Mouse (Mus musculus) heart, adult 2 months (tissue): Measurements from ENCODE around the gene B430306N03Rik. TPM values are rescaled to one million over a fixed set of nuclear protein-coding genes. Genes with fewer than 3 reads are reported as not detected.
A peak's percentile ranks its signal among the peaks of the same experiment; 100 is the strongest.

Experiments
- DNase-seq, 2 experiments: peaks; one replicate each; pipeline ENCODE4 v3.0.0; 2021
- H3K27ac ChIP-seq: fragments of 200-600 bp; 2 replicates; pipeline ENCODE4 v1.8.1; 2022
- H3K27me3 ChIP-seq: fragments of 200-500 bp; 2 replicates; pipeline ENCODE4 v1.6.1; 2012; ENCODE audit warnings: mild to moderate bottlenecking, low read length, inconsistent platforms, mixed read lengths; ENCODE audit not compliant: control insufficient read depth, insufficient read depth
- H3K36me3 ChIP-seq: fragments of 200-500 bp; 2 replicates; pipeline ENCODE4 v1.6.1; 2012; ENCODE audit warnings: low read length, inconsistent platforms; ENCODE audit not compliant: control insufficient read depth, insufficient read depth
- H3K4me1 ChIP-seq: fragments of 200-500 bp; 2 replicates; pipeline ENCODE4 v1.6.1; 2011; ENCODE audit warnings: low read length; ENCODE audit not compliant: control insufficient read depth, insufficient read depth
- H3K4me3 ChIP-seq: fragments of 200-600 bp; 2 replicates; pipeline ENCODE4 v1.8.1; 2022
- H3K79me2 ChIP-seq: fragments of 200-500 bp; replicated peaks from 2 replicates; pipeline ENCODE4 v1.6.1; 2012; ENCODE audit warnings: mild to moderate bottlenecking, inconsistent platforms, low read length, moderate library complexity, mixed read lengths; ENCODE audit not compliant: control insufficient read depth, insufficient read depth
- H3K9ac ChIP-seq: fragments of 200-500 bp; 2 replicates; pipeline ENCODE4 v1.6.1; 2012; ENCODE audit warnings: low read depth, mild to moderate bottlenecking, control low read depth, inconsistent platforms, low read length, mixed read lengths
- CTCF ChIP-seq: fragments of 200-600 bp; IDR thresholded peaks from 2 replicates; pipeline ENCODE4 v1.8.1; 2022; ENCODE audit warnings: antibody characterized with exemption, mild to moderate bottlenecking, moderate library complexity
- EP300 ChIP-seq: fragments of 200-500 bp; IDR thresholded peaks from 2 replicates; pipeline ENCODE4 v1.6.1; 2011; ENCODE audit warnings: low read depth, low read length, control low read depth; ENCODE audit not compliant: insufficient read depth
- POLR2A ChIP-seq: fragments of 200-500 bp; IDR thresholded peaks from 2 replicates; pipeline ENCODE4 v1.6.1; 2011; ENCODE audit warnings: mild to moderate bottlenecking, low read depth, low read length, control low read depth; ENCODE audit not compliant: insufficient read depth
- WGBS: fragments of 180-500 bp; shearing (Covaris S2); methylation state at CpG from one replicate; pipeline ENCODE4 v1.1.7; 2018; 5-methylcytosine and 5-hydroxymethylcytosine counted together
- intact Hi-C: fragments of 180-260 bp; cut with DNase I; formaldehyde crosslinking; loops from one replicate; pipeline ENCODE4 v1.15.1; 2025
- polyA plus RNA-seq: library from polyadenylated mRNA; depleted of rRNA; stranded (reverse); fragments of >200 nt; gene quantifications from 2 replicates; pipeline ENCODE4 v1.2.3, GENCODE M21; 2012
- total RNA-seq, 2 experiments: library from RNA; stranded (reverse); gene quantifications; 2 replicates each; pipeline ENCODE4 v1.2.3; 2021

The B430306N03Rik gene
- total and polyA plus RNA-seq, 3 experiments = 0.14 to 0.57 (median 0.55) TPM

DNA sequence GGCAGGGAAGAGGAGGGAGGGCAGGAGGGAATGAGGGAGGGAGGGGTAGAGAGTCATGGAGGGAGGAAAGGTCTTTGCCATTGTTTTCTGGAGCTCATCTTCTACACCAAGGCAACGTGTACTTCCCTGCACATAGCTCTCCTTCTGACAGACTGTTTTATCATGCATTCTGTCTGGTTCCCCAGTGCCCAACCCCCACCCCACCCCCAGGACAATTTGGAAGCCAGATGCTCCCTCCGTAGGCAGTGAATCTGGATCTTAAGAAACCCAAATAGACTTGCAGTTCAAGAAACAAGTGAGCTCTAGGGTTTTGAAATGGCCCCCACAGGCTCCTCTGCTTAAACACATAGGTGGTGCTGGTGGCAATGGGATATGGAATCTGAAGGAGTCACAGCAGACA, 42.0 kb downstream of the B430306N03Rik start:
- WGBS = 59% methylated on average over 2 of the region's 2 CpGs
- intact Hi-C loops = no loop called here

GRCm38 (mm10) chr17:48359616-48360015, 43.7 kb downstream of the B430306N03Rik start, which contains the start of gene Treml1:
TSS of gene Treml1 (plus strand) at chr17:48359916.
- Histone ChIP-seq H3K79me2 (no peaks in the 10 kb centered on the region), H3K9ac (no peak within 1 kb of the TSS), H3K36me3 (no peaks in the 10 kb centered on the region), H3K4me1 (no peaks in the 10 kb centered on the region), H3K27ac (no peak within 1 kb of the TSS), H3K27me3 (no peaks in the 10 kb centered on the region), H3K4me3 (no peak within 1 kb of the TSS)
- WGBS = 58% methylated on average over 7 of the region's 7 CpGs
- DNase-seq = no peak
- intact Hi-C loops = no loop called here
- TF ChIP-seq POLR2A = no peak
- TF ChIP-seq CTCF = no peak
- TF ChIP-seq EP300 = no peak

More for the DNA sequence above, 42.0 kb downstream of the B430306N03Rik start:
- no peak for DNase-seq
- H3K9ac ChIP-seq = no peak overlapping the region
- TF ChIP-seq EP300 = no peak
- no peak for TF ChIP-seq POLR2A
- TF ChIP-seq CTCF = no peak
- H3K27me3 ChIP-seq = no peaks in the 10 kb centered on the region
- H3K27ac ChIP-seq = no peak overlapping the region
- no peaks in the 10 kb centered on the region for H3K79me2 ChIP-seq
- H3K4me1 ChIP-seq = no peaks in the 10 kb centered on the region
- no peak overlapping the region for H3K4me3 ChIP-seq
- H3K36me3 ChIP-seq = no peaks in the 10 kb centered on the region

- H3K79me2 ChIP-seq = no peaks in the 10 kb centered on the region
- 30% methylated on average over 4 of the region's 4 CpGs for whole genome bisulfite sequencing
Observed at GRCm38 (mm10) chr17:48360462-48360861, 44.5 kb downstream of the B430306N03Rik start.

DNA sequence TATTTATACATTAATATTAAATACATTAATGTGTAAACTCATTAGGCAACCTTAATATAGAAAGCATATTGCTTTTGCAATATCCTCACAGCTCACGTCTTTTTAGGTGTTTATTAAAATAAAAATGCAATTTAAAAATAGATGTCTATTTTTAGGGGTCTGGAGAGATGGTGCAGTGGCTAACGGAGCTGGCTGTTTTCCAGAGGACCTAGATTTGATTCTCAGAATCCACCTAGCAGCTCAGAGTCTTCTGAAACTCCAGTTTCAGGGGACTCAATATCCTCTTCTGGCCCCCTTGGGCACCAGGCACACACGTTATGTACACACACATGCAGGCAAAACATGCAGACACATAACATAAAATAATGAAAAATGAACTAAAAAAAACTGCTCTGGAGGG, 46.4 kb downstream of the B430306N03Rik start:
- no peak overlapping the region for H3K9ac ChIP-seq
- H3K27me3 ChIP-seq = no peaks in the 10 kb centered on the region
- peak overlapping the region; percentile 21 for H3K27ac ChIP-seq
- 23% methylated on average over 3 of the region's 3 CpGs for WGBS
- H3K4me1 ChIP-seq = no peaks in the 10 kb centered on the region
- intact Hi-C loops = no loop called here
- H3K79me2 ChIP-seq = no peaks in the 10 kb centered on the region
- TF ChIP-seq EP300 = no peak
- TF ChIP-seq CTCF = no peak
- TF ChIP-seq POLR2A = no peak
- DNase-seq = no peak
- no peaks in the 10 kb centered on the region for H3K36me3 ChIP-seq
- no peak overlapping the region for H3K4me3 ChIP-seq

More at GRCm38 (mm10) chr17:48360462-48360861, 44.5 kb downstream of the B430306N03Rik start:
- H3K9ac ChIP-seq = no peak overlapping the region
- H3K27ac ChIP-seq = no peak overlapping the region
- H3K36me3 ChIP-seq = no peaks in the 10 kb centered on the region
- DNase-seq = no peak
- H3K4me1 ChIP-seq = no peaks in the 10 kb centered on the region
- intact Hi-C loops = no loop called here
- no peak overlapping the region for H3K4me3 ChIP-seq
- no peaks in the 10 kb centered on the region for H3K27me3 ChIP-seq
- TF ChIP-seq EP300 = no peak
- TF ChIP-seq CTCF = no peak
- TF ChIP-seq POLR2A = no peak

GRCm38 (mm10) chr17:48362966-48363365, 47.0 kb downstream of the B430306N03Rik start:
- peak; percentile 54 to 67 for DNase-seq
- no peaks in the 10 kb centered on the region for H3K27me3 ChIP-seq
- peak overlapping the region; percentile 21; the same call in 1 of the 2 replicates for H3K27ac ChIP-seq
- H3K79me2 ChIP-seq = no peaks in the 10 kb centered on the region
- H3K36me3 ChIP-seq = no peaks in the 10 kb centered on the region
- no peak for TF ChIP-seq CTCF
- no peak for TF ChIP-seq EP300
- no peak for TF ChIP-seq POLR2A
- 49% methylated on average over 8 of the region's 8 CpGs for WGBS
- H3K4me3 ChIP-seq = no peak overlapping the region
- intact Hi-C loops = no loop called here
- no peaks in the 10 kb centered on the region for H3K4me1 ChIP-seq
- H3K9ac ChIP-seq = no peak overlapping the region

DNA sequence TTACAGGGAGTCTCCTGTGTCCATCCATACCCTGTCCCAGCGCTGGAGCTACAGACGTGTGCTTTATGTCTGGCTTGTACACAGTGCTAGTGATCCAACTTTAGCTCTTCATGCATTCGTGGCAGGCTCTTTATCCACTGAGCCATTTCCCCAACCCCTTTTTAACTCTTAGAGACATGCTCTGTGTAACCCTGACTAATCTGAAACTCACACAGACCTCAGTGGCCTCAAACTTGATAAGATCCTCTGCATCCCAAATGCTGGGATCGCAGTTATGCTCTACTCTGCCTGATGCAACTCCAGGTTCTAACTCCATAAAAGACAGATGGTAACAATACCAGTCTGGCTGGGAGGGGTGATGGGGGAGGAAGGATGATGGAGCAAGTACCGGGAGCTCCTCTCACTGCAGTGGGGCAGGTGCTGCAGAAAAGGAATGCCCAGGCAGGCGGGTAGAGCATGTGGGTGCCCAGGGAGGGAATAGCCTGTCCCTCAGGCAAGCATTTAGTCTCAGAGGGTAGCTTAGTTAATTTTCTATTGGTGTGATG, 47.6 kb downstream of the B430306N03Rik start:
- no peak for DNase-seq
- no peaks in the 10 kb centered on the region for H3K27me3 ChIP-seq
- no peaks in the 10 kb centered on the region for H3K4me1 ChIP-seq
- no peaks in the 10 kb centered on the region for H3K79me2 ChIP-seq
- intact Hi-C loops = no loop called here
- no peak overlapping the region for H3K27ac ChIP-seq
- no peaks in the 10 kb centered on the region for H3K36me3 ChIP-seq
- H3K9ac ChIP-seq = no peak overlapping the region
- TF ChIP-seq POLR2A = no peak
- no peak for TF ChIP-seq EP300
- no peak for TF ChIP-seq CTCF
- 55% methylated on average over 6 of the region's 6 CpGs for WGBS
- H3K4me3 ChIP-seq = no peak overlapping the region
